Mouse (Mus musculus): ENCODE measurements at regions not wholly inside any gene's neighbourhood (a gene's known extent, or its start where the extent isn't known, plus 50 kb on each side); places are given as distances from the start of the nearest gene placed in this dataset.

DNA sequence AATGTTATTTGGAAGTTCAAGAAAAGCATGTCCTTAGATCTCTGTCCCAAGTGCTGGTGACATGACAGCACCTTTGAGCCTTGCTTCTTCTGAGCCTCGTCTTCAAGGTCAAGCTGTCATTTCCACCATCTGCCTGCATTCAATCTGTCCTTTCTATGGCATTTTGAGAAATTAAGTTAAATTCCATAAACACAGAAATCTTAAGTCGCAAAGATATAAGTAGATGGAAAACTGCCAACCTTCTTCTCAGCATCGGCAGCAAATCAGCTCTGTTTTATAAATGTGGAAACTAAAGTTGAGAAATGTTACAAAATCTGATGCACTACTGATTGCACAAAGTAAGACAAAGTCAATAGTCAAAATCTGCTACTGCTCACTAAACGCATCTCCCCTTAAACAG lies 400.5 kb upstream of the Etaa1 start:
- H3K36me3 ChIP-seq (ENCODE audit: control insufficient read depth, insufficient read depth, low read length), result no peaks in the 10 kb centered on the region
- no peak for ATAC-seq
- H3K27ac ChIP-seq (ENCODE audit: low read length), result no peak overlapping the region
- no peaks in the 10 kb centered on the region for H3K9me3 ChIP-seq (ENCODE audit: control insufficient read depth, low read length)
- no peak overlapping the region for H3K4me3 ChIP-seq (ENCODE audit: low read length)
- WGBS, result 55% methylated on average over 4 of the region's 4 CpGs
- H3K9ac ChIP-seq (ENCODE audit: low read depth, low read length), result no peak overlapping the region
- no peaks in the 10 kb centered on the region for H3K27me3 ChIP-seq (replicated peaks; ENCODE audit: control insufficient read depth, insufficient read depth, low read length)
- H3K4me2 ChIP-seq (ENCODE audit: low read depth, low read length), result no peak overlapping the region
- no peaks in the 10 kb centered on the region for H3K4me1 ChIP-seq (ENCODE audit: control insufficient read depth, insufficient read depth, low read length)

DNA sequence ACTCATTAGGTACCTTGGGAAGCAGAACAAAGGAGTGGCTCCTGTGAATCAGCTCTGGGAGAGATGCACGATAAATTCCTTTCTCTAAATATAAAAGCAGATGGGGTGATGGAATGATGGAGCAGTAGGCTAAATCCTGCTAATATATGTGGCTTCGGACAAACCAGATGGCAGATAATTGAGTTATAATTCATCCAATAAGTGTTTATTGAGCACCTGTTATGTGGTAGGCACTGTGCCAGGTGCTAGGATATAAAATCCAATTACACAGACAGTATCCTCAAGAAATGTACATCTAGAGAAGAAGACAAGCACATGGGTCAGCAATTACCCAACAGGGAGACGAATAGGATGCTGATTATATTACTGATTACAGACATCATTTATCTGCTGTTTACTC lies 394.2 kb upstream of the Etaa1 start:
- H3K27ac ChIP-seq (ENCODE audit: low read length), result no peak overlapping the region
- H3K36me3 ChIP-seq (ENCODE audit: control insufficient read depth, insufficient read depth, low read length), result no peaks in the 10 kb centered on the region
- H3K4me1 ChIP-seq (ENCODE audit: control insufficient read depth, insufficient read depth, low read length), result no peaks in the 10 kb centered on the region
- H3K4me3 ChIP-seq (ENCODE audit: low read length), result no peak overlapping the region
- WGBS, result 66% methylated on average over 3 of the region's 3 CpGs
- no peak overlapping the region for H3K4me2 ChIP-seq (ENCODE audit: low read depth, low read length)
- H3K9me3 ChIP-seq (ENCODE audit: control insufficient read depth, low read length), result no peaks in the 10 kb centered on the region
- H3K27me3 ChIP-seq (replicated peaks; ENCODE audit: control insufficient read depth, insufficient read depth, low read length), result no peaks in the 10 kb centered on the region
- H3K9ac ChIP-seq (ENCODE audit: low read depth, low read length), result no peak overlapping the region
- ATAC-seq, result no peak

DNA sequence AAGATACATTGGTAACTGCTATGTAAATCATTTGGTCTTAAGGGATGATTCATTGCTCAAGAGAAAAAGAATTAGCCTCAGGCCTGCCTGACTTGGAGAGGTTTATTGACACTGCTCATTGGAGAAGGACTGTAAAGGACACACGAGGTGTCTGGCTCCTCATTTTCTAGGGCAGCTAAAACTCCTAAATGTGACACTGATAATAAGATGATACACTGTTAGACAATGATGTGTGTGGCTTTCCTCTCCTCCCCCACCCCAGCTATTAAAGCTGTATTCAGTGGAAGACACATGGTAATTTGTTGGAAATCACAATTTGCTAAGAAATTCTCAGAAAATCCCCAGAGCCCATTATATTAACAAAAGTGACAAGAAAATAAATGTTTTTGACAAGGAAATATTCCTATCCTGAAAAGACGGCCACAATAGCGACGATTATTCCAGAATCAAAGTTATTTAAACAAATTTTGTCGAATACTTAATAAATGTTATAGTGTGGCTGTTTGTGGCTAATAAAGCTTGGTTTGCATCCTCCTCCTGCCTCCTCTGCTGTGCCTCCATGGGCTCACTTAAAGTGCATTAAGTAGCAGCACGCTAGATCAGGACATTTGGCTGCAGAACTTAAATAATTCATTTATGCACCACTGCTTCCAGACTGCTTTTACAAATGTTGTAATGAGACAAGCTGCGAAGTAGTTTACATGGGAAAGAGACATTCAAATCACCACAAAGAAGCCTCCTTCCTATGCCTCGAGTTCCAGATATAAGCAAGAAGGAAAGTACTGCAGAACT lies 360.0 kb upstream of the Etaa1 start:
- Histone ChIP-seq H3K27ac (ENCODE audit: low read length) (no peak overlapping the region), H3K9me3 (ENCODE audit: control insufficient read depth, low read length) (no peaks in the 10 kb centered on the region), H3K4me2 (ENCODE audit: low read depth, low read length) (no peak overlapping the region), H3K36me3 (ENCODE audit: control insufficient read depth, insufficient read depth, low read length) (no peaks in the 10 kb centered on the region), H3K9ac (ENCODE audit: low read depth, low read length) (no peak overlapping the region), H3K27me3 (replicated peaks; ENCODE audit: control insufficient read depth, insufficient read depth, low read length) (no peaks in the 10 kb centered on the region), H3K4me3 (ENCODE audit: low read length) (no peak overlapping the region), H3K4me1 (ENCODE audit: control insufficient read depth, insufficient read depth, low read length) (no peaks in the 10 kb centered on the region)
- no peak for ATAC-seq
- 47% methylated on average over 8 of the region's 8 CpGs for whole genome bisulfite sequencing

DNA sequence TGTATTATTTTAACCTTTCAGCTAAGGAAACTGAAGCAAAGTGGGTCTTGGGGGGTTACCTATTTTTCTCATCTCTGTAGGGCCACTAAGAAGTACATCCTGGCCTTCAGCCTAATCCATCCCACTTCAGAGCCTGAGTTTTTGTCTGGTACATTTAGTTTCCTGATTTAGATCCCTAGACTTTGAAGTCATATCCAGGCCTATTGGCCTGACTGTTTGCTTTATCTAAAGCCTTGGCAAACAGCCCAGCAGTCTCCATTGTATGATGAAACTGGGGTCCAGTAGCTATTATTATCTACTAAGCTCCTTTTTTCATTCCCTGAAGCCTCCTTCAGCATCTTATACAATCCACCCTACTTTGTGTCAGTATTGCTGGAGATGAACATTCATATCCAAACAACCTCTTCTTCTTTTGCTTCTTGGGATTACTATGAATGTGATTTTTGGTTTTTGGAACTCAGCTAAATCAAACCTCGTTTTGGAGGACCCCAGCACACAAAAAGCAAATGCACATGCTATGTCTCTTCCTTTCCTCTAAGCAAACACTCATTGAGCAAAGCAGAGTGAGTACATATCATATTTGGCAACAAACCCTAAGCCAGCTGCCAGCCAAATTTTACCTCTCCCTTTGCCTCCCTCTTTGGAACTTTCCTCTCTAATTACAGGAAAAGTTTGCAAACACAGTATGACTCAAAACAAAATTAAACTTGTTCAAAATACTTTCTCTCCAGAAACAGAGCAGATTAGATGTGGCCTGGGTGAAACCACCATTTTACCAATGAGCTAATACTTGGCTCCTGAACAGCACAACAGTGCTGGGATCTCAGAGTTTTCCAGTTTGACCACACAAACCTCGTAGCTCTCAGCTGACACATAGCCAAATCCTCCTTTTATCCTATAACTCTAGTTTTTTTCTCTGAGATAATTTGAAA lies 342.8 kb upstream of the Etaa1 start:
- H3K4me1 ChIP-seq (ENCODE audit: control insufficient read depth, insufficient read depth, low read length), result no peaks in the 10 kb centered on the region
- H3K9ac ChIP-seq (ENCODE audit: low read depth, low read length), result no peak overlapping the region
- H3K27ac ChIP-seq (ENCODE audit: low read length), result peak overlapping the region; percentile 52; the same call in 1 of the 2 replicates
- no peak overlapping the region for H3K4me2 ChIP-seq (ENCODE audit: low read depth, low read length)
- no peaks in the 10 kb centered on the region for H3K27me3 ChIP-seq (replicated peaks; ENCODE audit: control insufficient read depth, insufficient read depth, low read length)
- 38% methylated on average over 2 of the region's 2 CpGs for WGBS
- peak; percentile 55; the same call in 1 of the 2 replicates for ATAC-seq
- H3K9me3 ChIP-seq (ENCODE audit: control insufficient read depth, low read length), result no peaks in the 10 kb centered on the region
- no peak overlapping the region for H3K4me3 ChIP-seq (ENCODE audit: low read length)
- no peaks in the 10 kb centered on the region for H3K36me3 ChIP-seq (ENCODE audit: control insufficient read depth, insufficient read depth, low read length)

DNA sequence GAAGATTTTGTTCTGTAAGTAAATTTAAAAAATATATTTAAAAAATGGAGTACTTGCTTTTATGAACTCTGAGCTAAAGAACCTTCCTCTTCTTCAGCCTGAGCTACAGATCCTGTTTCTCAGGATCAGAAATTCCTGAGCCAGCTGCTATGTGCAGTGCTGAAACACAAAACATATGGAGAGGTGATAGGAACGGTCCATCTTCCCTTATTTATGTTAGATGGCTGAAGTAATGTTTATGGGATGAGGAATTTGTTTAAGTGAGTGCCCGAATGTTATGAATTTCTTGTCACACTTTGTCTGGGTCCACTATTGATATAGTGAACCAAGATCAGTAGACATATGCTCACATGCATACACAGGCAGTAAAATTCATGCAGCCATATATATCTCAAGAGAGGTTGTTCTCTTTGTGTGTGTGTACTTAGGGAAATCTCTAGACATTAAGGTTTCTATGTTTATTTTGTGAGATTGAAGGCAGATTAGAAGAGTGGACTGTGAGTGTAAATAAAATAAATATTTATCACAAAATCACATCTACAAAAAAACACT lies 325.0 kb upstream of the Etaa1 start:
- no peak overlapping the region for H3K9ac ChIP-seq (ENCODE audit: low read depth, low read length)

DNA sequence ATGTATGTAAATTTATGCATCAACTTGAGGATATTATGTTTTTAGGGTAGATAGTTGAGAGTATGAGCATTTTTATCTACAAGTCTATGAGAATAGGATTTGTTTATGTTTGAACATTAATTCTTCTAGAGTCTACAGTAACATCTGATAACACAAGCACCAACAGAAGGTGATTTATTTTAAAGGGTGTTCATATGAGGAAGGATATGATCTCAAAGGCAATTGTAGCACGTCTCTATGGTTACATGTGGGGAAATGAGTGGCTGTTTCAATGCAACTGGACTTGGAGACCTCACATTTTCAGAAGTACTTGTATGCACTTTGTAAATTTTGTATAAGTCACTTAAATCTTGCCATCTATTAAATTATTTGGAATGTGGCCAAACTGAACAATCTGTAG lies 318.7 kb upstream of the Etaa1 start:
- Histone ChIP-seq H3K27me3 (replicated peaks; ENCODE audit: control insufficient read depth, insufficient read depth, low read length) (no peaks in the 10 kb centered on the region), H3K36me3 (ENCODE audit: control insufficient read depth, insufficient read depth, low read length) (no peaks in the 10 kb centered on the region), H3K4me3 (ENCODE audit: low read length) (no peak overlapping the region), H3K4me2 (ENCODE audit: low read depth, low read length) (no peak overlapping the region), H3K9me3 (ENCODE audit: control insufficient read depth, low read length) (no peaks in the 10 kb centered on the region), H3K27ac (ENCODE audit: low read length) (no peak overlapping the region), H3K9ac (ENCODE audit: low read depth, low read length) (no peak overlapping the region), H3K4me1 (ENCODE audit: control insufficient read depth, insufficient read depth, low read length) (no peaks in the 10 kb centered on the region)
- 47% methylated on average over 1 of the region's 1 CpGs for WGBS
- no peak for ATAC-seq

More for the DNA sequence above, 325.0 kb upstream of the Etaa1 start:
- H3K27me3 ChIP-seq (replicated peaks; ENCODE audit: control insufficient read depth, insufficient read depth, low read length), result no peaks in the 10 kb centered on the region
- H3K4me3 ChIP-seq (ENCODE audit: low read length), result no peak overlapping the region
- H3K27ac ChIP-seq (ENCODE audit: low read length), result no peak overlapping the region
- peak; percentile 89 for ATAC-seq
- no peak overlapping the region for H3K4me2 ChIP-seq (ENCODE audit: low read depth, low read length)
- WGBS, result 40% methylated on average over 2 of the region's 2 CpGs
- H3K9me3 ChIP-seq (ENCODE audit: control insufficient read depth, low read length), result no peaks in the 10 kb centered on the region
- H3K4me1 ChIP-seq (ENCODE audit: control insufficient read depth, insufficient read depth, low read length), result no peaks in the 10 kb centered on the region
- H3K36me3 ChIP-seq (ENCODE audit: control insufficient read depth, insufficient read depth, low read length), result no peaks in the 10 kb centered on the region

DNA sequence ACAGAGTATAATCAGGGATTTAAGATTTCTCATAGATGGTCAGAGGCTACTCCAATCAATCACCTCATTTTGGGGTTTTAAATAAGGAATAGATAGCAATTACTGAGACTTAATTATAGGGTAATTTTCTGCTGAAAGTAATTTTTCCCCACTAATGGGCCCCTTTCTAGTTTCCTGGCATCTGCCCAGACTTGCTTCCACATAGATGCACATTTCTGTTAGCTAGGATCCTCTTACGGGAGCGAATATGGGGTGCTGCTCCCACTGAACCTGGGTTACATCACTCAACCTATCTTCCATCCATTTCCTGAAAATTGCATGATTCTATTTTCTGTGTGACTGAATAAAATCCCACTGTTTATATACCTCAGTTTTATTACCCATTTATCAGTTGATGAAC lies 312.5 kb upstream of the Etaa1 start:
- Histone ChIP-seq H3K9ac (ENCODE audit: low read depth, low read length) (no peak overlapping the region), H3K27ac (ENCODE audit: low read length) (no peak overlapping the region), H3K9me3 (ENCODE audit: control insufficient read depth, low read length) (no peaks in the 10 kb centered on the region), H3K36me3 (ENCODE audit: control insufficient read depth, insufficient read depth, low read length) (no peaks in the 10 kb centered on the region), H3K4me2 (ENCODE audit: low read depth, low read length) (no peak overlapping the region), H3K27me3 (replicated peaks; ENCODE audit: control insufficient read depth, insufficient read depth, low read length) (no peaks in the 10 kb centered on the region), H3K4me3 (ENCODE audit: low read length) (no peak overlapping the region), H3K4me1 (ENCODE audit: control insufficient read depth, insufficient read depth, low read length) (no peaks in the 10 kb centered on the region)
- WGBS, result 87% methylated on average over 2 of the region's 2 CpGs
- no peak for ATAC-seq

DNA sequence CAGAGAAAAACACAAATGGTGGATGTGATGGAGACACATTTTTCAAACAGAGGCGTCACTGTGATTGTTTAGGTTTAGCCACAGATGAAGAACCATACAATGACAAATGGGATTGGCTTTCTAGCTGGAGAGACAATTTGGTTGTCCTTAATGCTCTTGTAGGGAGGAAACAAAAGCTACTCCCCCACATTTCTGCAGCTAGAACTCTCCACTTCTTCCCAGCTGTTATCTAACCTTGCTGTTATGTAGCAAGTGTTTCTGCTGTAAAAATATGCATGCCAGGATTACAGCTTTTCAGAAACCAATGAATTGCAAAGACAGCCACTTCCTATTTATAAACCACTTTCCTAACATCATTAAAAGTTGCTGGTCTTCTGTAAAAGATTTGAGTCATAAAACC lies 309.2 kb upstream of the Etaa1 start:
- Histone ChIP-seq H3K27me3 (replicated peaks; ENCODE audit: control insufficient read depth, insufficient read depth, low read length) (no peaks in the 10 kb centered on the region), H3K9me3 (ENCODE audit: control insufficient read depth, low read length) (no peaks in the 10 kb centered on the region), H3K4me1 (ENCODE audit: control insufficient read depth, insufficient read depth, low read length) (no peaks in the 10 kb centered on the region), H3K4me3 (ENCODE audit: low read length) (no peak overlapping the region), H3K9ac (ENCODE audit: low read depth, low read length) (no peak overlapping the region), H3K36me3 (ENCODE audit: control insufficient read depth, insufficient read depth, low read length) (no peaks in the 10 kb centered on the region), H3K27ac (ENCODE audit: low read length) (no peak overlapping the region), H3K4me2 (ENCODE audit: low read depth, low read length) (no peak overlapping the region)
- ATAC-seq, result no peak
- WGBS, result 35% methylated on average over 1 of the region's 1 CpGs

DNA sequence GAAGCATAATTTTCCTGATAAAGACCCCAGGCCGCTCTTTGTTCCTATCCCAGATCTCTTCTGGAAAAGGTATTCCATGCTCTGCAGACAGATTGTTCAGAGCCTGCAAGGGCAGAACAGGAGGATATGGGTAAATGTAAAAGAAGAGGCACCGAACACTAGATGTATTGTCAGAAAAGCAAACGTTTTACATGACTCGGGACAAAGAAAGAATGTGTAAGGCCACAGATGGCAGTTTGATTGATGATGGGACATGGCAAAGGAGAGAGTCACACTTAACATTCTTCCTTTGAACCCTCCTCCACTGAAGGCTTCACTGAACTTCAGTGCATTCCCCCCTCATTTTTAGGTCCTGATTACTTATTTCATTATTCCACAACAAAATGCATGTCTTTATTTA lies 295.6 kb upstream of the Etaa1 start:
- H3K4me2 ChIP-seq (ENCODE audit: low read depth, low read length), result no peak overlapping the region
- no peaks in the 10 kb centered on the region for H3K27me3 ChIP-seq (replicated peaks; ENCODE audit: control insufficient read depth, insufficient read depth, low read length)
- H3K36me3 ChIP-seq (ENCODE audit: control insufficient read depth, insufficient read depth, low read length), result no peaks in the 10 kb centered on the region
- no peak overlapping the region for H3K4me3 ChIP-seq (ENCODE audit: low read length)
- H3K27ac ChIP-seq (ENCODE audit: low read length), result no peak overlapping the region
- no peak for ATAC-seq
- 36% methylated on average over 4 of the region's 4 CpGs for WGBS
- no peaks in the 10 kb centered on the region for H3K9me3 ChIP-seq (ENCODE audit: control insufficient read depth, low read length)
- no peak overlapping the region for H3K9ac ChIP-seq (ENCODE audit: low read depth, low read length)
- H3K4me1 ChIP-seq (ENCODE audit: control insufficient read depth, insufficient read depth, low read length), result no peaks in the 10 kb centered on the region
